Mouse (Mus musculus): ENCODE data around the gene Tns4.

DNA sequence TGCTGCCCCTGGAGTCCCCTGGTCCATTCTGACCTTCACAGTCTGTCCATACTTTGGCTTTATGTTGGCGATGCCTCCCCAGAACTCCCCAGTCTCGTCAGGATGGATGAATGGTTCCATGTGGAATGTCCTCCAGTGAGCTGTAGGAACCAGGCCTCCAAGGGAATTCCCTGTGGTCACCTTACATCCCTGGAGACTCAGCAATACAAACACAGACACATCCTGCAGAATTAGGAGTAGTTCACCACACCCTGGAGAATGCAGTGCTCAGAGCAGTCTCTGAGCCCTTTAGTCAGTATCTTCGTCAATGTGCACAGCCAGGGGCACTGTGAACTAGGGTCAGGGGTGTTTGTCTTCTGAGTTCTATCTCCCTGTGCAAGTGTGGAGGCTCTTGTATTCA lies 19.2 kb upstream of the Tns4 start:
- no peak for TF ChIP-seq CTCF (IDR thresholded peaks at IDR 0.05; ENCODE audit: low read depth, low read length)
- no peak for TF ChIP-seq POLR2A (IDR thresholded peaks at IDR 0.05; ENCODE audit: borderline replicate concordance, low read depth, low read length)

Data from bone marrow macrophage, adult 2 months (primary cell).